Mouse (Mus musculus): ENCODE measurements around the gene Wfdc10.

Gene Wfdc10

GRCm38 (mm10) chr2:164704235-164704634, 48.4 kb downstream of the Wfdc10 start:
- no peak for DNase-seq

- DNase-seq, result no peak
These were observed 49.5 kb downstream of the Wfdc10 start for GRCm38 (mm10) chr2:164705328-164705727.

- no peak for DNase-seq
These were observed 50.1 kb downstream of the Wfdc10 start for GRCm38 (mm10) chr2:164705991-164706390.

Measured in kidney, postnatal 10 days (tissue).